Mouse (Mus musculus) adrenal gland, postnatal 25 days (tissue): ENCODE data around the gene 0610010F05Rik. TPM values are rescaled to one million over a fixed set of nuclear protein-coding genes. Genes with fewer than 3 reads are reported as not detected.
A peak's percentile ranks its signal among the peaks of the same experiment; 100 is the strongest.

ENCODE experiments used
- DNase-seq: peaks from one replicate; pipeline ENCODE4 v3.0.0; 2021; ENCODE audit warnings: mixed read lengths
- total RNA-seq: library from RNA; stranded (reverse); gene quantifications from 2 replicates; pipeline ENCODE4 v1.2.3, GENCODE M21; 2021

Gene 0610010F05Rik
- total RNA-seq, 1 experiment from 2014 or later, result 16.8 TPM

DNA sequence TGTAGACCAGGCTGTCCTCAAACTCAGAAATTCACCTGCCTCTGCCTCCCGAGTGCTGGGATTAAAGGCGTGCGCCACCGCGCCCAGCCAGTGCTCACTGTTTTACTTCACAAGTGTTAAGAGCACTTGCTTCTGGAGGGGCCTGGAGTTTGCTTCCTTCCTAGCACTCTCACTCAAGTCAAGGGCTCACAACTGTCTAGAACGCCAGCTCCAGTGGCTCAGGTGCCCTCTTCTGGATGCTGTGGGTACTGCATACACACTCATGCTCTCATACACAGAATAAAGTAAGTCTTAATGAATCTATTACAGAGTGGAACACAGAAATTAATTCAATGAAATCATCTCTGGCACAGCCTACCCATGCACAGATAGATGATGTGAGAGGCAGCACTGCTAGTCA lies 67.7 kb downstream of the 0610010F05Rik start:
- peak; percentile 70 for DNase-seq

DNA sequence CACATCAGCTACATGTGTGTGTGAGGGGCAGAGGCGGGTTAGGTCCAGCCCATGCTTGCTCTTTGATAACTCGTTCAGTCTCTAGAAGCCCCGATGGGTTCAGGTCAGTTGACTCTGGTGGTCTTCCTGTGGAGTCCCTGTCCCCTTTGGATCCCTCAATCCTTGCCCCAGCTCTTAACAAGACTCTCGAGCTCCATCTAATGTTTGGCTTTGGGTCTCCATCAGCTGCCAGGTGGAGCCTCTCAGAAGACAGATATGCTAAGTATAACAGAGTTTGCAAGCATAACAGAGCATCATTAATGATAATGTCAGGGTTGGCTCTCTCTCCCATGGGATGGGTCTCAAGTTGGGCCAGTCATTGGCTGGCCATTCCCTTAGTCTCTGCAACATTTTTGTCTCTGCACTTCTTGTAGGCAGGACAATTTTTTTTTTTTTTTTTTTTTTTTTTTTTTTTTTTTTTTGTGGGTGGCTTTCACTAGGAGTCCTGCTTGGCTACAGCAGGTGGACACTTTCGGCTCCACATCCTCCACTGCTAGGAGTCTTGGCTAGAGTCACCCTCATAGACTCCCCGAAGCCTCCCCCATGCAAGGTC lies 76.3 kb downstream of the 0610010F05Rik start:
- no peak for DNase-seq

DNA sequence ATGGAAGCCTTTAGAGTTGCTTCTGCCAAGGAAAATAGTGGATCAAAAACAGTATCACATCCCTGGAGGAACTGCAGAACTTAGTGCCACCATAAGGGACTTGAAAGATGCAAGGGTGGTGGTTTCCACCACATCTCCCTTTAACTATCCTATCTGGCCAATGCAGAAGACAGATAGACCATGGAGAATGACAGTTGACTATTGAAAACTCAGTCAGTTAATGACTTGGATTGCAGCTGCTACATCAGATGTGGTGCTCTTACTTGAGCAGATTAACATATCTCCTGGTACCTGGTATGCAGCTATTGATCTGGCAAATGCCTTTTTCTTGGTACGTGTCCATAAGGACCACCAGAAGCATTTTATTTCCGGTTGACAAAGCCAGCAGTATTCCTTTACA lies 96.0 kb downstream of the 0610010F05Rik start:
- DNase-seq, result no peak

DNA sequence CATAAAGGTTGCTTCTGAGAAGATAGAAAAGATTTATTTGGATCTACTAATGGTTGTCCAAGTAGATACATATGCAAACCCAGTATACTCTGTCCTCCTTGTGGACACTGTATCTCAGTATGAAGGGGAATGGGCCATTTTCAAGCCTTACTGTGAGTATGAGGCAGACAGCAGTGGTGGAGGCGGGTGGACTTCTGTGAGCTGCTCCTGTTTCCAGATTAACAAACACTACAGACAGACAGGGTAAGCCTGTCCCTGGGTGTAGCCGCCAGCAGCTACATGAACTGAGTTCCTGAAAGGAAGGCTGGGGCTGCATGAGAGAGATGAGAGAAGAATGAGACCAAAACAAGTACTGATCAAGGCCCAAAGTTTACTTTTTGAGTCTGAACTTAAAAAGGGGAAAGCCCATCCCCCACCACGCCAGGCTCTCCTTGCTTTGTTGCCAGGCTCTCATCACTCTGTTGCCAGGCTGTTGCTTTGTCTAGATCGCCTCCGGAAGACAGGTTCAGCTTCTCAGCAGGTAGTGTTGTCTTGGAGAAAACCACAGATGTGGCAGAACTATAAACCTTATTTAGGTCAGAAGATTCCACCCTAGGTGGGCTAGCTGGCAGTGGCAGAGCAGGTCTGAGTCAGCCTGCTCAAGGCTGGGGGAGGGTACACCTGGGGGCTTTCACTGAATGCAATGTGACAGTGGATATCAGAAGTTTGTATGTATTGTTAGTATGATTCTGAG lies 112.8 kb downstream of the 0610010F05Rik start, which contains the start of gene 1700093K21Rik:
Gene 1700093K21Rik, minus strand, starts transcription at position 683 of the 733 bp plus-strand sequence.
- no peak for DNase-seq

DNA sequence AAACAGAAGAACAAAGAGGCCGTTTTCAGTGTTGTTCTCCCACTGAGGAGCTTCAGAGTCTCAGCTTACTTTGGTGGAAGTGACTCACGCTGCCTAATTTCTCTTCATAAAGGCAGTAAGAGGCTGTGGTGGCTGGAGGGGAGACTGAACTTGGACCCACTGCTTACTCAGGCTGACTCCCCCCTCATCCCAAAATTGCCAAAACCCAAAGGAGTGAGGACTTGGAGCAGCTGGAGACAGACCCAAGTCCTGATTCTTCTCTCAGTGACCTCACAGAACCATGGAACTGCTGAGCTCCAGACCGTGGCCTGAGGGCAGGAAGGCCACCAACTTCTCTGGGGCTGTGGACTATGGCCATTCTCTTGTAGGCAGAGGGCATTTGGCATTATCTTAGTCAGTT lies 114.5 kb downstream of the 0610010F05Rik start:
- no peak for DNase-seq

DNA sequence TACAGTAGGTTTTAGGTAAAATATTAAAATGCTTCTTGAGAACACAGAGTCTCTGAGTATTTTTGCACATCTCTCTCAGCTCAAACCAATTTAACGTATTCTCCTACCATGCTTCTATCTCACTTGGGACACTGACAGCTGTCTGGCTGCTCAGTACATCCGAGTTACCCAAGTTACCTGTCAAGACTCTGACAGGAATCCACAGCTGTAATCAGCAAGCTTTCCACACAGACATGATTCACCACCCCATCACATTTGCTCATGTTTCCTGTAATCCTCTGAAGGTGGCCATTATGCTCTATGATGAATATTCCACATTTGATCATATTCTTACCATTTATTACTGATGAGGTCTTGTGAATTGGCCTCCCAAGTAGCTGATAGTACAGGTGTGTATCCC lies 118.1 kb downstream of the 0610010F05Rik start:
- DNase-seq, result no peak

Other genes with a start within 250 kb of the 0610010F05Rik start
- 48.7 and 104 TPM in 2 replicates for gene Ahsa2, start 135.6 kb downstream of the 0610010F05Rik start, total RNA-seq
- not detected in 2 replicates for gene 1700093K21Rik, start 112.5 kb downstream of the 0610010F05Rik start, total RNA-seq
- gene Pus10, start 32.0 kb upstream of the 0610010F05Rik start, total RNA-seq, result 17.8 and 23.3 TPM in 2 replicates
- gene Pex13, start 32.3 kb upstream of the 0610010F05Rik start, total RNA-seq, result 73.2 and 92.9 TPM in 2 replicates
- 8.2 and 8.7 TPM in 2 replicates for gene Rel, start 137.3 kb upstream of the 0610010F05Rik start, total RNA-seq